Mouse (Mus musculus) megakaryocyte, embryonic 14.5 days (primary cell): ENCODE measurements around the gene Tsen34.

Experiments used
- FLI1 ChIP-seq: IDR thresholded peaks from 2 replicates; pipeline ENCODE4 v1.6.1; 2012; ENCODE audit warnings: low read length, inconsistent platforms, mixed read lengths
- GATA1 ChIP-seq: IDR thresholded peaks from 3 replicates; pipeline ENCODE4 v1.6.1; 2012; ENCODE audit warnings: mixed read lengths, low read length, inconsistent platforms, borderline replicate concordance

DNA sequence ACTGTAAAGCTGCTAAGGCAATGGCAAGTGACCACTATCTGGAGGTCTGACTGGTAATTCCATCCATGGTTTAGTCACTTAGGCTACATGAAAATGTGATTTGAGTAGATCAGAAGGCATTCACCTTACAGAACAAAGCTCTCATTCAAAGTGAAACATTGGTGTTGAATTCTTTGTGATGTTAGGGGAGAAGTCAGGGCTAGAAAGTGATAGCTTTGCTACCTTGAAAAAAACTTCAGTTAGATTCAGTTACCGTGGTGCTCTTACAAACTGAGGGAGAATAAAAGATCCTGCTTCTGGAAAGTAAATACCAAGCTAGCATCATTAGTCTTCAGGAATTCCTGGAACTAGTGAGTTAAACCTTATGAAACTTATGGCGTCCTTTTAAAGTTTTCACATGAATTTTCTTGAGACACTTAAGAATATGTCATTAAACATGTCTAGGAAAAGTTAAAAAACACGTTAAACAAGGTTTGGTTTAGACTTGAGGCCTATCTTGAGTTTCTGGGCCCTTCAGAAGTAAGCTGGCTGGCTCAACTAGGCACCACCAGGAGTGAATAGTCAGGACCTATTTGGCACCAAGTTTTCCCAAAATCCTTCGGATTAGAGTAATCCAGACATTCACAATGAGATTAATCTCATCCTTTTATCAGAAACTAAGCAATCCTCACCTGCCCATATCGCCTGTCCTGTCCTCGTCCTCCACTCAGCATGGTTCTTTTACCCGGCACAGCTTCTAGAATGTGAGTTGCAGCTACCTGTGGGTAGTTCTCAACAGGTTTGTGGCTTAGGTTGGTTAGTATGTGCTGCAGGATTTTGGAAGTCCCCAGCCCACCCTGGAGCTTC lies 15.1 kb downstream of the Tsen34 start:
- no peak for TF ChIP-seq GATA1
- no peak for TF ChIP-seq FLI1
